Mouse (Mus musculus) MEL (cell line): ENCODE results near the gene Serpinb6b.

Experiments
- CTCF ChIP-seq, 3 experiments: IDR thresholded peaks in 2 of 3; conservative IDR thresholded peaks in 1 of 3; 2 replicates each; pipeline ENCODE4 v1.5.1; 2011 to 2012; ENCODE audit warnings: low read length in 3 of 3, low read depth in 2 of 3, mild to moderate bottlenecking in 2 of 3, improper control_type of control experiment in 1 of 3, inconsistent platforms in 1 of 3, mixed read lengths in 1 of 3, moderate library complexity in 1 of 3; ENCODE audit not compliant: control insufficient read depth in 1 of 3, insufficient read depth in 1 of 3, poor library complexity in 1 of 3, severe bottlenecking in 1 of 3
- EP300 ChIP-seq, 2 experiments: IDR thresholded peaks; 2 replicates each; pipeline ENCODE4 v1.6.1; 2011; ENCODE audit warnings: improper control_type of control experiment in 2 of 2, low read length in 2 of 2, low read depth in 1 of 2, mild to moderate bottlenecking in 1 of 2
- HCFC1 ChIP-seq: IDR thresholded peaks from 2 replicates; pipeline ENCODE4 v1.6.1; 2012; ENCODE audit warnings: low read depth, mild to moderate bottlenecking, inconsistent platforms, low read length, improper control_type of control experiment, moderate library complexity
- MAX ChIP-seq: IDR thresholded peaks from 2 replicates; pipeline ENCODE4 v1.6.1; 2011; ENCODE audit warnings: low read length, improper control_type of control experiment
- MXI1 ChIP-seq: IDR thresholded peaks from 2 replicates; pipeline ENCODE4 v1.6.1; 2011; ENCODE audit warnings: mild to moderate bottlenecking, low read depth, low read length, improper control_type of control experiment
- MYC ChIP-seq: IDR thresholded peaks from 2 replicates; pipeline ENCODE4 v1.6.1; 2011; ENCODE audit warnings: low read depth, mild to moderate bottlenecking, low read length, improper control_type of control experiment, moderate library complexity
- NELFE ChIP-seq: IDR thresholded peaks from 2 replicates; pipeline ENCODE4 v1.6.1; 2011; ENCODE audit warnings: low read depth, low read length, improper control_type of control experiment
- POLR2A ChIP-seq, 2 experiments: IDR thresholded peaks; 2 replicates each; pipeline ENCODE4 v1.6.1; 2011 to 2012; ENCODE audit warnings: low read length in 2 of 2, mild to moderate bottlenecking in 2 of 2, control low read depth in 1 of 2, improper control_type of control experiment in 1 of 2, low read depth in 1 of 2, moderate library complexity in 1 of 2; ENCODE audit not compliant: control insufficient read depth in 1 of 2, insufficient read depth in 1 of 2, poor library complexity in 1 of 2
- TCF12 ChIP-seq: IDR thresholded peaks from 2 replicates; pipeline ENCODE4 v1.6.1; 2014; ENCODE audit warnings: low read depth, mild to moderate bottlenecking, inconsistent platforms, low read length, improper control_type of control experiment, moderate library complexity
- ZKSCAN1 ChIP-seq: IDR thresholded peaks from 2 replicates; pipeline ENCODE4 v1.6.1; 2012; ENCODE audit warnings: low read depth, mild to moderate bottlenecking, inconsistent platforms, low read length, improper control_type of control experiment, moderate library complexity
- ZMIZ1 ChIP-seq: IDR thresholded peaks from 2 replicates; pipeline ENCODE4 v1.6.1; 2012; ENCODE audit warnings: low read depth, mild to moderate bottlenecking, inconsistent platforms, low read length, improper control_type of control experiment, moderate library complexity

GRCm38 (mm10) chr13:33028550-33028949 lies 63.5 kb downstream of the Serpinb6b start:
- TF ChIP-seq CTCF (IDR thresholded peaks at IDR 0.05 in 2 of 3, conservative IDR thresholded peaks at IDR 0.05 in 1 of 3; ENCODE audit: control insufficient read depth in 1 of 3, insufficient read depth in 1 of 3, low read depth in 2 of 3, low read length in 3 of 3, poor library complexity in 1 of 3, severe bottlenecking in 1 of 3) = no peak
- no peak for TF ChIP-seq POLR2A (IDR thresholded peaks at IDR 0.05; ENCODE audit: control insufficient read depth in 1 of 2, insufficient read depth in 1 of 2, low read depth in 1 of 2, low read length in 2 of 2, poor library complexity in 1 of 2)
- TF ChIP-seq NELFE = no peak
- no peak for TF ChIP-seq MYC
- TF ChIP-seq EP300 (IDR thresholded peaks at IDR 0.05; ENCODE audit: low read depth in 1 of 2, low read length in 2 of 2) = no peak
- no peak for TF ChIP-seq TCF12
- TF ChIP-seq ZKSCAN1 = no peak
- TF ChIP-seq MAX = no peak
- no peak for TF ChIP-seq HCFC1
- TF ChIP-seq MXI1 = no peak
- TF ChIP-seq ZMIZ1 = no peak
